Mouse (Mus musculus) gastrocnemius, adult 18-20 months (tissue): ENCODE data around the gene AW551984. TPM values are rescaled to one million over a fixed set of nuclear protein-coding genes. Genes with fewer than 3 reads are reported as not detected.

Experiments used
- DNase-seq: peaks from one replicate; pipeline ENCODE4 v3.0.0; 2021; ENCODE audit warnings: low spot score
- long read RNA-seq, 2 experiments: library from polyadenylated mRNA; stranded (forward); transcript quantifications; one replicate each; pipeline ENCODE4 v2.0.0; 2021
- total RNA-seq, 2 experiments: library from RNA; stranded (reverse); gene quantifications; 2 replicates each; pipeline ENCODE4 v1.2.3; 2021

AW551984 gene
- total RNA-seq, result under 1 TPM; 0.38 to 0.66 TPM
- long read RNA-seq, experiment 1, result 0 reads
- long read RNA-seq, experiment 2, result 0 reads

DNA sequence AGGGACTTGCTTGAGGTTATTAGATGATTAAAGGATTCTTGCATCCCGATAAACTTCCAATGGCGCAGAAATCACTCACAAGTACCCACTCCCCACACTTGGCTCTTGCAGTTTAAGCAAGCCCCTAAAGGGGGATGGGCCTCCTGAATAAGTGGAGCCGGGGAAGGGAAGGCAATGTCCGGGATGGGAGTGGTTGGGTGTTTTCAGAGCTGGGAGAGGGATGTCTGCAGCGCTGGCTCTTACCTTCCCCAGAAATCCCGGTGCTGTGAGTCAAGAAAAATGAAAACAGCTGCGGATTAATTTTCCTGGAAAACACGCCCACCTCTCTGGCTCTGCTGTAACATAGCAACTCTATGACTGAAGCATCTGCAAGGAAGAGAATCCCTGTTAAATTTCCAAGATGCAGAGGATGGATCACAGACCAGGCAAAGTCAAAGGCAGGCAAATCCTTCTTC lies at the start of gene AW551984:
TSS of gene AW551984 (minus strand) at position 405 of the 455 bp plus-strand sequence.
- DNase-seq, result no peak

DNA sequence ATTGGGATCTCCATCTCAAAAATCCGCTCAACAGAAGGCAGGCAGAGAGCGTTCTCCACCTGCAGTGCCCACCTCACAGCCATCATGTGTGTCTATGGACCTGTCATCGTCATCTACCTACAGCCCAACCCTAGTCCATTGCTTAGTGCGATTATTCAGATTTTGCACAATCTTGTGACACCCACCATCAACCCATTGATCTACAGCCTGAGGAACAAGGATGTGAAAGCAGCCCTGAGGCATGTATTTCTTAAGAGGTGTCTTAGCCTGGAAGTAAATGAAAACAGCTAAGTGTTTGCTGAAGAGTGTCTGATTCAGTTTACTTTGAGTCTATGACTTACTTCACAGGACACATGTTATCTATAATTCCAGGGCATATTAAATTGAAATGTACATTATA lies 43.2 kb upstream of the AW551984 start:
- no peak for DNase-seq

DNA sequence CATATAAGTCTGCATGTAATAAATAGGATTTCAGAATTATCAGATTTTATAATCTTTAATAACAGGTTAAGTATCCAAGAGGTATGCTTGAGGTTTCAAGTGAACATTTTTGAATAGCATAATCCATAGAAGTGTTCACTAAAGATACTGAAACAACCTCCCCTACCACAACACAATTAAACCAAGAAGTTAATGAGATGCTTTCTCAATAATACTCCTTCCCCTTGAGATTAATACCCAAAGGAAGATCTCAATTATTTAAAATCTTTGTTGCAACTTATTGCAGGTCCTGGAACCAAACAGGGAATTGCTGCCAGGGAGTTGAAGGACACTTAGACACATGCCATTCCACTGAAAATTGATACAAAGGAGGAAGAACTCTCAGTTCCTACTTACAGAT lies 40.6 kb upstream of the AW551984 start, which contains the start of gene Olfr961:
TSS of gene Olfr961 (plus strand) at position 301 of the 400 bp plus-strand sequence.
- no peak for DNase-seq

DNA sequence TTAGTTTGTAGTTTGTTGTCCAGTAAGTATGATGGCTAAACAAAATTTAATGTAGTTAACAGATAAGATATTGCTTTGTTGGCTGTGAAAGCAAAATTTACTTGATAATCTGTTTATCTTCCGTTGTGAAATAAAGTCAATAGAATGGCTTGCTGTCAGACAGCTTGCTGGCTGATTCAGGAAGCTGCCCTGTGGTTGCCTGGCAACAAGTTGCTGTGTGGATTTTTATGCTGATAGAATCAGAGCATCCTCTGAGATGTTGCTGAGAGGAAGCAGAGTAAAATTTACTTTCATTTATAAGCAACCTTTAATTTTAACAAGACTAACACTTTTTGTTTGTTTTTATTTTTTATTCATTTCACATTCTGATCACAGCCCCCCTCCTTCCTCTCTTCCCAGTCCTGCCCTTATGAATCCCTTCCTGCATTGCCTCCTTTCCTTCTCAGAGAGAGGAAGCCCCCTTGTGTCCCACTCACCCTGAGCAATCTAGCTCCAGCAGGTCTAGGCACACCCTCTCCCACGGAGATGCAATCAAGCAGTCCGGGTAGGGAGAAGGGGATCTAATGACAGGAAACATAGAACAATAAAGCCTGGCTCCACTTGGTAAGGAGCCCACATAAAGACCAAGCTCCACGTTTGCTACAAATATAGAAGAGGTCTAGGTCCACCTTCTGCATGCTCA lies 29.9 kb upstream of the AW551984 start:
- no peak for DNase-seq

DNA sequence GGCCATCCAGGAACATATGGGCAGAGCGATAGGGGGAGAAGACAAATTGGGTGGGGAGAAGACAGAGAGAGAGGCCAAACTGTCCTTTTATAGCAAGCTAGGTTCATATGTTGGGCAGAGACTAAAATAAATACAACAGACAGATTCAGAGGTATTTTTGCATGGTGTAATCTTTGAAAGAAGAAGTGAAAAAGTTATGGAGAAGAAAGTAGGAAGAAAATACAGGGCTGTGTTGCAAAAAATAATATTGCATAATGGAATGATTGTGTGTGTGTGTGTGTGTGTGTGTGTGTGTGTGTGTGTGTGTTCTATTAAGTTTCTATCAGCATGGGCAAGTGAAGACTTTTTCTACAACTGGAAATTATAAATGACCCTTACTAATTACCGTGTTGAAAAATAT lies 24.9 kb upstream of the AW551984 start:
- DNase-seq, result no peak

DNA sequence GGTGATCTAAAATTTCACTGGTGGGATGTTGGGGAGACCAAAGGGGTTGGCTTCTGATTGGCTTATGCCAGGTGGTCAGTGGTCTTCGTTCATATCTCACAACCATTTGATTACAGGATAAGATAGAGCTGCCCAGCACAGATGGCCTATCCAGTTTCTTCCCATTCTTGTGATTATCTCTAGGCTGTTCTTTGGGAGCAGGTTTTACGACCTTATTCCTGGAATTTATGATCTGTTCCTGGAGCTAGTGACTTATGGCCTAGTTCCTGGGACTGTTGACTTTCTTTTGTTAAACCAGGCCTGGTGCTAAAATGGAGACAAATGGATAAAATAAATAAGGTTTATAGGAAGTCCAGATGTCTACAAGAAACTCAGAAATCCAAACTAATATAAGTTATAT lies 20.5 kb upstream of the AW551984 start:
- DNase-seq, result no peak

DNA sequence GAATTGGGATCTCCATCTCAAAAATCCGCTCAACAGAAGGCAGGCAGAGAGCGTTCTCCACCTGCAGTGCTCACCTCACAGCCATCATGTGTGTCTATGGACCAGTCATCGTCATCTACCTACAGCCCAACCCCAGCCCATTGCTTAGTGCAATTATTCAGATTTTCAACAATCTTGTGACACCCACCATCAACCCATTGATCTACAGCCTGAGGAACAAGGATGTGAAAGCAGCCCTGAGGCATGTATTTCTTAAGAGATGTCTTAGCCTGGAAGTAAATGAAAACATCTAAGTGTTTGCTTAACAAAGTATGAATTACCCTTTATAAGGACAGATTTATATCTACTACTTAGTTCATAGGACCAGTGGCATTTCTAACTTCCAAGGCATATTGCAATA lies 19.6 kb upstream of the AW551984 start:
- DNase-seq, result no peak

DNA sequence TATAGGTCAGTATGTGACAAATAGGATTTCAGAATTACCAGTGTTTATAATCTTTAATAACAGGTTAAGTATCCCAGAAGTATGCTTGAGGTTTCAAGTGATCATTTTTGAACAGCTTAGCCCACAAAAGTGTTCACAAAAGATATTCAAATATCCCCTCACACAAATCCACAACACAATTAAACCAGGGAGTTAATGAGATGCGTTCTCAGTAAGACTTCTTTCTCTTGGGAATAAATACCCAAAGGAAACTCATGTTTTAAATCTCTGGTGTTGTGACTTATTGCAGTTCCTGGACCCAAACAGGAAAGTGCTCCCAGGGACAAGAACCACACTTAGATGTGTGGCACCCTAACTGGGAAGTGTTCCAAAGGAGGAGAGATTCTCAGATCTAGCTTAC lies 16.9 kb upstream of the AW551984 start, which contains the start of gene Olfr960:
TSS of gene Olfr960 (plus strand) at position 301 of the 400 bp plus-strand sequence.
- DNase-seq, result no peak

DNA sequence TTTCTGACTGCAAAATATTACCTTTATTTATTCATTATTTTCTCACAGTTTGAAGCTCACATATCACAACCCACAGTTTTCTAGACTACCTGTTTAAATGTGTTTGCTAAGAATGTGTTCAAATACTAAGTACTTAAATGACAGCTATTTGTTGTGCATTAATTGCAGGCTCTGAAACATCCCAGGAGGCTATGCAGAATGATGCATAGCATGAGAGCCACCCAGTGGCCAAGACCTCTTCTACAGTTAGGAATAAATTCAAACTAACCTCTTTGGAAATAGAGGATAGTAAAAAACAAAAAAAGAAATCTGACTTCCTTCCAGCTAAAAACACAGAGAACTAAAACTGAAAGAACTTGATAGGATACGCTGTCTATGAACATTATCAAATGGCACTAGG lies 7.8 kb upstream of the AW551984 start:
- no peak for DNase-seq

DNA sequence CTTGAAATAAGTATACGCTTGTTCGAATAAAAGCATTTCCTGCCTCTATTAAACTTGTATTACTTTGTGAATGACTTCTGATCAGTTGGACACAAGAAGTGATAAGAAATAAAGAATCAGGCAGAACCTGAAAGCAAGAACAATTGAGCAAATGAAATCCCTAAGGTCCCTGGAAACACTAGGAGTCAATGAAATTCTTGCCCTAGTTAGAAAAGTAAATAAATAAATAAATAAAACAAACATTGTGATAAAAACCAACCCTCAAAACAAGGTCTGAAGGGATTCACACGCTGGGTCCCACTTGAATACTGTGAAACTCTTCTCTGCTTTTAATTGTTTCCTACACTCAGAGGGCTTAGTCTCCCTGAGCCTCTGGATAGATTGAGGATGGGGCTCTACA lies 6.2 kb upstream of the AW551984 start, which contains the start of gene Olfr148:
TSS of gene Olfr148 (plus strand) at position 301 of the 400 bp plus-strand sequence.
- no peak for DNase-seq

DNA sequence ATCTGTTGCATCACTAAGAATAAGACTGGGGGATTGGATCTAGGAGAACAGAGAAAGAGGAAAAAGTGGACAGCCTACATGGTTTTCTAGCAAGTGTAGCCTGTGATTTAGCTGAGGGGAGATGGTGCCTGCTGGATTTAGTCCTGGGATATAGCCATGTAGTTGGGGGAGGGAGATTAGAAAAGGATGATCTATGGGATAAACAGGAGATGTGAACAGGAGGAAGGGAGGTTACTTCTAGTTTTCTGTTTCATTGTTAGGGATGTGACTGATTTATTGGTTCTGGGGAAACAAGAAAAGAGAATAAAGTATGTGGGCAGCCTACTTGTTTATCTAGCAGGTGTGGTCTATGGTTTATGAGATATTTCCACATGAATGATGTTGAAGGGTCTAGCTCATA lies 4.3 kb upstream of the AW551984 start:
- no peak for DNase-seq

DNA sequence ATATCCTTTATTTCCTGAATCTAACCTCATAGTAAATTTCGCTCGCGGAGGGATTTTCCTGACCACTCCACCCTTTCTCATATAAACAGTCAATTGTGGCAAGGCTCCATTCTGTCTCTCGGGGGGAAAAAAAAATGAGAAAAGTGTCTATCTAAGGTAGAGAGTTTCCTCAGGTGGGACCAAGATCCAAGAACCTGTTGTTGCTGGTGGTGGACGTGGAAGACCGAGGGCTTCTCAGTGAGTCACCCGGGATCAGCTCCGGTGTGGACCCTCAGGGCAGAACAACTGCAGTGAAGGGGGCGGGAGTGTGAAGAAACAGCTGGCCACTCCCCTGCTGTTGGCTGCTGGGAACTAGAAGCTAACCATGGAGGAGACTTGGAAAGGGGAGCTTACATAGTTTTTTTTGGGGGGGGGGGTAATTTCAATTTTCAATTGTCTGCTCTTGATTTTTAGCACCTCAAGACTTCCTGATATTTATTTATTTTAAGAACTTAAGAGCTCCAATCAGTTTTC lies 814 bp downstream of the AW551984 start:
- no peak for DNase-seq

DNA sequence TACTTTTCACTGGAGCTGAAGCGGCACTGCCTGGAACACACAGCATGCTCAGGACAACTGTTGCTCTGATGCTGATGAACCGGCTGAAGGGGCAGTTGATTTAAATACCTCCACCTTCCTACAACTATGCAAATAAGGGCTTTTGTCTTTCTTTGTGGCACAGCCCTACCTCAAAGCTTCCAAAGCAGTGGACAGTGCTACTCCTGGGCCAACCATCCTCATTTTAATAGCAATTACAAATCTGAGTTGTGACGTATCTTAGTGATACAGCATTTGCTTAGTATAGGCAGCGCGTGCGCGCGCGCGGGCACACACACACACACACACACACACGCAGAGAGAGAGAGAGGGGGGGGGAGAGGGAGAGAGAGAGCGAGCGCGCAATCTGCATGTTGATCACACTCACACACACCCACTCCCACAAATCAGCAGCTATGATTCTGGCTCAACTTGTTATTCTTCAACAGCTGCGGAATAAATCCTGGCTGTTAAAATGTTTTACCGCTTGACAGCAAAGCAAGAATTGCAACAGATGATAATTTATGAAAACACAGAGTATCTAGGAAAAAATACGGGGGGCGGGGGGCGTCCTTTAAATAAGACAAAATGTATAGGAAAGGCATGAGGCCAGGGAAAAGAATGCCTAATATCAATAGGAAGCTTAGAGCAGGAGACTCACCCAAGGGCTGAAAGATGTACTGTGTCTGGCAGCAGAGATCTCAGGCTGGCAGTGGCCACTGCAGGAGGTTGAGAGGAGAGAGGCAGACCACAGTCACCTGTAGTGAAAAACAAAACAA lies 1.5 kb downstream of the AW551984 start:
- DNase-seq, result no peak

DNA sequence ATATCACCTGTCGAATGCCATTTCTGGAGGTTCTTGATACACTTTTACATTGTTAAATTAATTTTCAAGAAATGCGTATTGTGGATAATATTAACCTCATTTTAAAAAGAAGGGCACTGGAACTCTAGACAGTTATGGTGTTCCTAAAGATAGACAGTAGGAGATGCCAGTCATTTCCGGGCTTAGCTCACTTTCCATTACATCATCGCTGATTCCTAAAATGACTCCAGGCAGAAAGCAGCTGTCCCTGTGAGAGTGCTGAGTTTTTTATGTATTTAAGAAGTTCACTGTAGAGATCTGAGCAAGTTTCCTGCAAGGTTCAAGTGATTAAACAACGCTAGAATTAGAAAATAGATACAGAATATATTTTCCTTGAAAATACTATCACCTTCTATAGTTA lies 27.2 kb downstream of the AW551984 start:
- no peak for DNase-seq

DNA sequence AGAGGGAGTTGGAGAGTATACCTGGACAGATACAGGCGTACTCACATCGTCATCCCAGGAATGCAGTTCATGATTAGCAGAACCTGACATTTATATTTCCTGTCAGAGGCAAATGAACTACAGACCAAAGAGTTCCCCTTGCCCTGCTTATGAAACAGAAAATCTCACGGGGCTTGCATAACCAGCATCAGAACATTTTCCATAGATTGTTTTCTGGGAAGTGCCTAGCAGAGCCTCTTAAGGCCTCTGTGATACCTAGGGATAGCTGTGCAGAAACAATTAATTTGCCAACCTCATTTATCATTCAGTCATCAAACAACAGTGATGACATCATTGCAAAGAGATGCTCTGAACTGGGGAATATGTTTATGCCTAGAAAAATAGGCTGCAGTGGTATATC lies 28.7 kb downstream of the AW551984 start, which contains the start of gene Olfr959:
TSS of gene Olfr959 (minus strand) at position 101 of the 400 bp plus-strand sequence.
- no peak for DNase-seq

DNA sequence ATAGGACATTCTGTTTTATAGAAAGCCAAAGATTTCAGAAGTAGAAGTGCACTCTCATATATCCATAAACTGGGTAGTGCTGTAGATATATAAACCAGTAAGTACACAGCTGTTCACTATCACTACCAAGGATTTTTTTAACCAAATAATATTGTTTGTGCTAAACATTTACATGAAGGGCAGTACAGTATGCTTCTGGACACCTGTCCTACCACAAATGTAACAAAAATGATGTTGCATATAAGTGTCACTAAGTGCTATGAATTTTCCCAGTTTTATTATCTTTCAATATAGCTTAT lies 45.9 kb downstream of the AW551984 start:
- no peak for DNase-seq

DNA sequence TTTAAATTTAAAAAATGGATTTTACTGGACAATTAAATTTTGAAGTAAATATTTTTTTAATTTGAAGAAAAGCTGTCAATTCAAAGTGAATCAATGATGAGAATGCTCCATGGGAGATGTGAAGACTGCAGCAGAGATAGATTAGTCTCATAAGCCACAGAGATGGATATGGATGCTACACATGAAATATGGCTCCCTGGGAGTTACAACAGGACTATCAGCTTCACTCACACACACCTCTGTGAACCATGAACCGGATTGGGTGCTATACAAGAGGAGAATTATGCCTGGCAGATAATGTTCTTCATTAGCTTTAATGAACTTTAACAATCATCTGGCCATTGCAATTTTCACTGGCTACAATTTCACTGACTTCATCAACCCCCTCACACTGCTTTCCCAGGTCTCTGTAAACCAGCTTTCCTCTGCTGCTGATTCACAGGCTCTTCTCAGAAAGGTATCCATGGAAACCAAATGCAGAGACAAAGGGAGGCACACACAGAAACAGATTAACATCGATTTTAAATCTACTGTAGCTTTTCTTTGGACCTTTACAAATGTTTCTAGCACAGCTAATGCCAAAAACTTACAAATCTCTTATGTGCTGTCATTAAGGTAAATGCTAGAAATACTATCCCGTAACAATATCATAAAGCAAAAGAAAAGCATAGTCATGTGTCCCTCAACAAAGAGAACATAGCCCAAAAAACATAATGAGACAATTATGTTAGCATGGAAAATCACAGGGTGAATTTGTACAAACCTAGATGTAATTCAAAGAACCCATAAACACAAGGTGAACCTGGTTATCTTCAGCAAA lies 46.5 kb downstream of the AW551984 start:
- no peak for DNase-seq

DNA sequence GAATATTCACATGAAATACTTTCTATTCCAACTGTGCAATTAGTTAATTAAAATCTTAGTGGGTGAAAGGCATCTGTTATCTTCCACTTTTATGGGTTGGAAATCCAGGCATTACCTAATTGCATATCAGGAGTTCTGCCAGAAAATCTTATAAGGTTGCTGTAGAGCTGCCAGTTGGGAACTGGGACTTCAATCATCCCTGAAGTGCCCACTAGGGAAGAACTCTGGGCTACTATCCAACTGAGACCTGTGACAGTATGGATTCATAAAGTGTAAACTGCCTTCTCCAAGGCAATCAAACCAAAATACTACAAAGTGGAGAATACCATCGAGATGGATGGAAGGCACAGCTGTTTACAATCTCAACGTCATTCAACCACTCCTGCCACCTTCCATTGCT lies 50.3 kb downstream of the AW551984 start, which contains the start of gene Olfr958:
TSS of gene Olfr958 (minus strand) at position 109 of the 400 bp plus-strand sequence.
- DNase-seq, result no peak

DNA sequence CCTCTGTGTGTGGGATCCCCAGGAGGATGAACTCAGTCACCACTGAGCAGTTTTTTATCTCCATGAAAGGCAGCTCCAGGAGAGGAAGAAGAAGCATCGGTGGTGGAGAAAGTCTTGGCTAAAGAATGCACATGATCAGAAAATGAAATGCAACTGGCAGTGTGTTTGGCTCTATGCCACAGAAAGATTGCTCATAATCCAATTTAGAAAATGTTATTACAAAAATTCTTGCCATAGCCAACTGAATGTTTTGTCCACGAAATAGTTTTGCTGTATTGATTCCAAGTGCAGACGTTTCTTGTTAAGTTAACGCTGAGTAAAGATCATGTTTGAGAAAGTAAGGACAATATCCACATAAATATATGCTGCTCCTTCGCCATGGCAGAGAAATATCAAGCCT lies 53.4 kb downstream of the AW551984 start:
- DNase-seq, result no peak
